Mouse (Mus musculus) E14TG2a.4 (cell line): ENCODE data around the gene Piwil1.

ENCODE experiments used
- CTCF ChIP-seq: conservative IDR thresholded peaks from 2 replicates; pipeline ENCODE4 v1.5.1; 2014; ENCODE audit warnings: low read length
- NANOG ChIP-seq: IDR thresholded peaks from 2 replicates; pipeline ENCODE4 v1.6.1; 2014; ENCODE audit warnings: borderline replicate concordance, low read length, mixed read lengths
- POU5F1 ChIP-seq: IDR thresholded peaks from 2 replicates; pipeline ENCODE4 v1.6.1; 2014; ENCODE audit warnings: low read length, borderline replicate concordance

GRCm38 (mm10) chr5:128761118-128761517 lies 58.8 kb downstream of the Piwil1 start:
- TF ChIP-seq CTCF: no peak
- no peak for TF ChIP-seq NANOG
- TF ChIP-seq POU5F1: no peak
